In genomic region chr1:137418388-137418787, GRCm38 (mm10) we compare ENCODE assay signal across 15 mouse cellular contexts.
"Had no signal": no experiment of that assay in that cellular context is flagged by ENCODE, and none has a peak within 500 bp of the region (broad histone marks: within the 10 kb centered on the region; RNA-seq: fewer than 3 reads in every experiment).

No protein-coding gene starts in this region.

- H3K27ac ChIP-seq: midbrain, embryonic 10.5 days; midbrain, embryonic 13.5 days; neural tube, embryonic 12.5 days; stomach, embryonic 15.5 days; stomach, postnatal 0 days had no signal

- H3K36me3 ChIP-seq: midbrain, embryonic 10.5 days; midbrain, embryonic 13.5 days; neural tube, embryonic 12.5 days; stomach, embryonic 15.5 days had no signal

- H3K4me3 ChIP-seq: midbrain, embryonic 10.5 days; midbrain, embryonic 13.5 days; myocyte; neural tube, embryonic 12.5 days; stomach, embryonic 15.5 days had no signal

- H3K27me3 ChIP-seq: midbrain, embryonic 13.5 days; neural tube, embryonic 12.5 days; stomach, embryonic 15.5 days had no signal

- H3K9ac ChIP-seq: lung, embryonic 14.5 days; midbrain, embryonic 13.5 days; neural tube, embryonic 12.5 days; stomach, embryonic 15.5 days had no signal

- H3K4me2 ChIP-seq: lung, embryonic 14.5 days; midbrain, embryonic 13.5 days; neural tube, embryonic 12.5 days; stomach, embryonic 15.5 days had no signal

- H3K4me1 ChIP-seq: midbrain, embryonic 10.5 days; midbrain, embryonic 13.5 days; neural tube, embryonic 12.5 days; stomach, embryonic 15.5 days had no signal

- H3K9me3 ChIP-seq: midbrain, embryonic 10.5 days; midbrain, embryonic 13.5 days; neural tube, embryonic 12.5 days; stomach, embryonic 15.5 days had no signal

- DNase-seq: lung, adult 18-20 months; lung, embryonic 14.5 days; lung, postnatal 10 days; lung, postnatal 4 days; right cerebral cortex, postnatal 14 days; thymus, adult 2 months; thymus, postnatal 25 days; thymus, postnatal 4 days had no signal

- ATAC-seq: midbrain, embryonic 13.5 days; midbrain, embryonic 16.5 days had no signal
